Mouse (Mus musculus) ES-E14 (cell line): Measurements from ENCODE around the gene Cfp. TPM values are rescaled to one million over a fixed set of nuclear protein-coding genes. Genes with fewer than 3 reads are reported as not detected.

Experiments used
- DNase-seq: peaks from one replicate; pipeline ENCODE4 v3.0.0-alpha.2; 2013; ENCODE audit warnings: low read depth, low spot score
- H3K27ac ChIP-seq: 2 replicates; pipeline ENCODE4 v1.5.1; 2012; ENCODE audit warnings: low read depth, mild to moderate bottlenecking, low read length, moderate library complexity, mixed read lengths; ENCODE audit not compliant: poor library complexity, insufficient read depth, severe bottlenecking
- H3K36me3 ChIP-seq: 2 replicates; pipeline ENCODE4 v1.6.1; 2012; ENCODE audit warnings: mild to moderate bottlenecking, low read length, moderate library complexity, mixed read lengths; ENCODE audit not compliant: control insufficient read depth, poor library complexity, insufficient read depth, severe bottlenecking
- H3K4me1 ChIP-seq, 2 experiments: fragments of 150-350 bp in 1 of 2; sonication (generic) in 1 of 2; 2 replicates each; pipeline ENCODE4 v1.6.1; 2012; ENCODE audit warnings: low read length in 2 of 2, mild to moderate bottlenecking in 1 of 2, mixed read lengths in 1 of 2; ENCODE audit not compliant: control insufficient read depth in 2 of 2, insufficient read depth in 2 of 2, poor library complexity in 1 of 2
- H3K4me3 ChIP-seq, 2 experiments: fragments of 150-350 bp in 1 of 2; sonication (generic) in 1 of 2; 2 replicates each; pipeline ENCODE4 v1.5.1; 2012; ENCODE audit warnings: low read length in 2 of 2, low read depth in 1 of 2, mild to moderate bottlenecking in 1 of 2, mixed read lengths in 1 of 2; ENCODE audit not compliant: insufficient read depth in 1 of 2, poor library complexity in 1 of 2, severe bottlenecking in 1 of 2
- H3K9ac ChIP-seq: 2 replicates; pipeline ENCODE4 v1.6.1; 2012; ENCODE audit warnings: low read depth, mild to moderate bottlenecking, low read length, mixed read lengths; ENCODE audit not compliant: poor library complexity, insufficient read depth, severe bottlenecking
- H3K9me3 ChIP-seq: fragments of 150-350 bp; sonication (generic); 2 replicates; pipeline ENCODE4 v1.6.1; 2012; ENCODE audit warnings: low read depth, mild to moderate bottlenecking, low read length; ENCODE audit not compliant: control insufficient read depth, insufficient read depth
- CHD2 ChIP-seq: IDR thresholded peaks from 2 replicates; pipeline ENCODE4 v1.6.1; 2014; ENCODE audit warnings: mild to moderate bottlenecking, low read depth, low read length, inconsistent platforms
- HCFC1 ChIP-seq: IDR thresholded peaks from 2 replicates; pipeline ENCODE4 v1.6.1; 2012; ENCODE audit warnings: low read length, inconsistent platforms, borderline replicate concordance; ENCODE audit not compliant: insufficient read depth
- MAFK ChIP-seq: IDR thresholded peaks from 2 replicates; pipeline ENCODE4 v1.6.1; 2014; ENCODE audit warnings: mild to moderate bottlenecking, low read depth, low read length, inconsistent platforms; ENCODE audit not compliant: insufficient read depth
- ZC3H11A ChIP-seq: IDR thresholded peaks from 2 replicates; pipeline ENCODE4 v1.6.1; 2012; ENCODE audit warnings: low read depth, mild to moderate bottlenecking, inconsistent platforms, low read length, borderline replicate concordance
- ZNF384 ChIP-seq: IDR thresholded peaks from 2 replicates; pipeline ENCODE4 v1.6.1; 2012; ENCODE audit warnings: low read depth, low read length, inconsistent platforms
- in situ Hi-C, 2 experiments: fragments of 600-800 bp; cut with MboI; formaldehyde crosslinking; loops; one replicate each; pipeline ENCODE4 v1.15.1; 2025; ENCODE audit warnings: low sequenced_read_pairs in 2 of 2, inconsistent platforms in 1 of 2; ENCODE audit not compliant: unreplicated experiment in 2 of 2
- total RNA-seq: library from RNA; depleted of rRNA; stranded (reverse); fragments of 300-350 nt; gene quantifications from 2 replicates; pipeline ENCODE4 v1.2.3, GENCODE M21; 2012

Gene Cfp
- total RNA-seq, 1 experiment = 4.4 TPM

GRCm38 (mm10) chrX:20921366-20921765, 10.0 kb downstream of the Cfp start:
- in situ Hi-C loops = no loop called here
- Histone ChIP-seq H3K4me1 (no peaks in the 10 kb centered on the region), H3K27ac (no peak overlapping the region; the same call in 1 of the 2 replicates), H3K36me3 (no peaks in the 10 kb centered on the region; the same call in 1 of the 2 replicates), H3K4me3 (no peak overlapping the region; a peak in 1 of 4 replicates), H3K9ac (peak overlapping the region; percentile 35; the same call in 1 of the 2 replicates), H3K9me3 (no peaks in the 10 kb centered on the region)
- TF ChIP-seq MAFK = no peak
- TF ChIP-seq CHD2 = no peak
- TF ChIP-seq ZC3H11A = no peak
- TF ChIP-seq HCFC1 = no peak
- no peak for TF ChIP-seq ZNF384
- DNase-seq = no peak

GRCm38 (mm10) chrX:20920844-20921364, 10.5 kb downstream of the Cfp start, which contains the start of gene Syn1:
Syn1 (minus strand) TSS chrX:20921004.
- peak within 1 kb of the TSS; percentile 73 for H3K9ac ChIP-seq
- H3K4me3 ChIP-seq = peak within 1 kb of the TSS; percentile 62 to 74
- H3K9me3 ChIP-seq = no peaks in the 10 kb centered on the region
- no peaks in the 10 kb centered on the region for H3K4me1 ChIP-seq
- H3K36me3 ChIP-seq = no peaks in the 10 kb centered on the region; the same call in 1 of the 2 replicates
- DNase-seq = peak; percentile 76
- in situ Hi-C loops = no loop called here
- peak; percentile 15; the same call in 1 of the 2 replicates for TF ChIP-seq HCFC1
- no peak for TF ChIP-seq ZC3H11A
- H3K27ac ChIP-seq = no peak within 1 kb of the TSS; the same call in 1 of the 2 replicates

- Histone ChIP-seq H3K4me3 (peak overlapping the region; percentile 62 to 74), H3K9ac (peak overlapping the region; percentile 73), H3K36me3 (no peaks in the 10 kb centered on the region; the same call in 1 of the 2 replicates), H3K4me1 (no peaks in the 10 kb centered on the region), H3K27ac (no peak overlapping the region), H3K9me3 (no peaks in the 10 kb centered on the region)
- no peak for DNase-seq
- in situ Hi-C loops = no loop called here
- TF ChIP-seq CHD2 = no peak
Measured at GRCm38 (mm10) chrX:20920249-20920843, 11.0 kb downstream of the Cfp start.

- in situ Hi-C loops = no loop called here
- H3K4me3 ChIP-seq = no peak overlapping the region
- H3K9ac ChIP-seq = no peak overlapping the region
- 0 out of 4 replicates have a peak, but pooled peaks cover 0 to 4% of the 10 kb centered on the region in 2 experiments for H3K4me1 ChIP-seq
- H3K9me3 ChIP-seq = no peaks in the 10 kb centered on the region
- TF ChIP-seq HCFC1 = no peak
- no peak for TF ChIP-seq MAFK
- TF ChIP-seq ZNF384 = no peak
- TF ChIP-seq CHD2 = no peak
- TF ChIP-seq ZC3H11A = no peak
- no peak for DNase-seq
- no peaks in the 10 kb centered on the region for H3K36me3 ChIP-seq
- H3K27ac ChIP-seq = no peak overlapping the region
Measured at GRCm38 (mm10) chrX:20915075-20915474, 16.3 kb downstream of the Cfp start.

GRCm38 (mm10) chrX:20913726-20914125, 17.6 kb downstream of the Cfp start:
- in situ Hi-C loops = no loop called here

More at GRCm38 (mm10) chrX:20913726-20914125, 17.6 kb downstream of the Cfp start:
- no peak for DNase-seq
- no peak for TF ChIP-seq ZNF384
- no peak for TF ChIP-seq MAFK
- TF ChIP-seq ZC3H11A = no peak
- TF ChIP-seq HCFC1 = no peak
- no peak for TF ChIP-seq CHD2
- H3K27ac ChIP-seq = no peak overlapping the region
- H3K9me3 ChIP-seq = no peaks in the 10 kb centered on the region
- H3K36me3 ChIP-seq = no peaks in the 10 kb centered on the region
- H3K9ac ChIP-seq = no peak overlapping the region
- H3K4me3 ChIP-seq = no peak overlapping the region
- H3K4me1 ChIP-seq = peaks cover 3 to 7% of the 10 kb centered on the region in 2 experiments; a peak in 1 of 4 replicates
